Mouse (Mus musculus) limb, embryonic 11.5 days (tissue): ENCODE results near the gene Arvcf. TPM values are rescaled to one million over a fixed set of nuclear protein-coding genes. Genes with fewer than 3 reads are reported as not detected.

ENCODE experiments used
- microRNA counts: library from miRNA; unstranded; fragments of <30 nt; microRNA quantifications from one replicate; lab custom pipeline; 2016
- microRNA-seq: library from miRNA; unstranded; fragments of <30 nt; microRNA quantifications from one replicate; pipeline ENCODE4, GENCODE M21; 2016
- polyA plus RNA-seq: library from polyadenylated mRNA; unstranded; fragments of >200 nt; fragmentation: Nextera tagmentation; extraction: Ambion mirVana; gene quantifications from 2 replicates; pipeline ENCODE4 v1.2.1, GENCODE M21; 2014

Arvcf gene
- polyA plus RNA-seq, 1 experiment from 2014 or later = 33.2 TPM

MicroRNA genes within 50 kb of the gene (microRNA counts, 519-probe panel; counts per million panel counts)
- microRNA mmu-miR-185 (lab: Ali Mortazavi, UCI) = 2,937 counts per million, percentile 34 among the panel's probes with 10 or more counts

Small RNA genes within 50 kb of the gene (microRNA-seq; reads per million reads assigned to microRNA genes)
- not detected for gene Gm26219
- gene Mir185 = 198 reads per million, percentile 57 among the genes with 10 or more reads in this experiment

Other genes with a start within 250 kb of the Arvcf start
- gene Rtn4r, start 220.5 kb upstream of the Arvcf start, polyA plus RNA-seq = 4.5 and 7.4 TPM in 2 replicates
- gene Ccdc188, start 130.3 kb upstream of the Arvcf start, polyA plus RNA-seq = not detected in 2 replicates
- gene Zdhhc8, start 113.0 kb upstream of the Arvcf start, polyA plus RNA-seq = 14.5 and 14.6 TPM in 2 replicates
- 95.8 and 96.0 TPM in 2 replicates for gene Trmt2a, start 99.5 kb upstream of the Arvcf start, polyA plus RNA-seq
- 1,289 and 1,302 TPM in 2 replicates for gene Ranbp1, start 99.5 kb upstream of the Arvcf start, polyA plus RNA-seq
- 1.3 and 1.7 TPM in 2 replicates for gene Gm49776, start 89.9 kb upstream of the Arvcf start, polyA plus RNA-seq
- gene Dgcr8, start 58.9 kb upstream of the Arvcf start, polyA plus RNA-seq = 42.7 and 48.2 TPM in 2 replicates
- gene Tango2, start 79 bp upstream of the Arvcf start, polyA plus RNA-seq = 20.1 and 21.2 TPM in 2 replicates
- 21.0 and 21.9 TPM in 2 replicates for gene Txnrd2, start 78.2 kb downstream of the Arvcf start, polyA plus RNA-seq
- 55.4 and 64.2 TPM in 2 replicates for gene Comt, start 78.7 kb downstream of the Arvcf start, polyA plus RNA-seq
- 17.9 and 18.6 TPM in 2 replicates for gene Gnb1l, start 150.5 kb downstream of the Arvcf start, polyA plus RNA-seq
- gene Rtl10, start 150.7 kb downstream of the Arvcf start, polyA plus RNA-seq = 2.5 and 2.6 TPM in 2 replicates
- gene Tbx1, start 242.5 kb downstream of the Arvcf start, polyA plus RNA-seq = 2.3 and 2.5 TPM in 2 replicates